Mouse (Mus musculus): ENCODE data around the gene Gimap8.
"Not testable (repeated sequence)": the region's sequence is repeated elsewhere in the genome, so short reads cannot be mapped to it uniquely, and the experiment has no call there.

DNA sequence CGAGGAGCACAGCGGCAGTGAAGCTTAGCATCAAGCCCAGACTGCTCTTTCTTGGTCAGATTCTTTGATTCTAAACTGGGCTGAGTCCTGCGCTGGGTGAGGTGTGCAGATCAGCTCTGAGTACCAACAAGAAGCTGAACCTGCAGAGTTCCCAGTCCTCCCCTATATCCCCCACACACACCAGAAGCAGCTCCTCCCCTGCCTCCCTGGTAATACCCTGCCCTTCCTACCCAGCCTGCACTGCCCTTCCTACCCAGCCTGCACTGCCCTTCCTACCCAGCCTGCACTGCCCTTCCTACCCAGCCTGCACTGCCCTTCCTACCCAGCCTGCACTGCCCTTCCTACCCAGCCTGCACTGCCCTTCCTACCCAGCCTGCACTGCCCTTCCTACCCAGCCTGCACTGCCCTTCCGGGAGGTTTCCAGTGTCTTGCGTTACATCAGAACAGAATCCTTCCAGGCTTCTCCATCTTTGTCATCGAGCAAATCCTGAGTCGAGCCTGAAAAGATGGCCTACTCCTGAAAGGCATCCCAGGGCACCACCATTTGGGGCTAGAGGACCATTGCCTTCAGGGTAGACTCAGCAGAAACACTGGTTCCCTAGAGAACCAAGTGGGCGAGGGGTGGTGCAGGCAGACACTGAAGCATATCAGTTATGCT is 24.7 kb upstream of the Gimap8 start:
- TF ChIP-seq TBP (conservative IDR thresholded peaks at IDR 0.05; ENCODE audit: low read depth, low read length) (peak; percentile 79), POLR2A (IDR thresholded peaks at IDR 0.05; ENCODE audit: low read depth, low read length) (peak; percentile 88)
- TF ChIP-seq CTCF (conservative IDR thresholded peaks at IDR 0.05 in 1 of 2, IDR thresholded peaks at IDR 0.05 in 1 of 2; ENCODE audit: low read depth in 2 of 2, low read length in 2 of 2); EP300 (IDR thresholded peaks at IDR 0.05; ENCODE audit: low read length): not testable (repeated sequence)
